Mouse (Mus musculus) lung, postnatal 0 days (tissue): ENCODE measurements around the gene Herpud1. TPM values are rescaled to one million over a fixed set of nuclear protein-coding genes. Genes with fewer than 3 reads are reported as not detected.

ENCODE experiments used
- ATAC-seq: fragments of 200-750 bp; cut with Nextera tagmentation; 2 replicates; pipeline ENCODE4 v1.8.0; 2017; ENCODE audit warnings: moderate library complexity
- DNase-seq: peaks from one replicate; pipeline ENCODE4 v3.0.0-alpha.2; 2016; ENCODE audit warnings: low spot score
- H3K27ac ChIP-seq: fragments of 300-500 bp; sonication (generic); 2 replicates; pipeline ENCODE4 v1.5.1; 2014; ENCODE audit warnings: antibody characterized with exemption, mild to moderate bottlenecking, low read length, mixed read lengths
- H3K27me3 ChIP-seq: fragments of 300-500 bp; sonication (generic); replicated peaks from 2 replicates; pipeline ENCODE4 v1.6.1; 2014; ENCODE audit warnings: low read length, mixed read lengths; ENCODE audit not compliant: insufficient read depth
- H3K36me3 ChIP-seq: fragments of 300-500 bp; sonication (generic); 2 replicates; pipeline ENCODE4 v1.6.1; 2014; ENCODE audit warnings: low read length, mixed read lengths; ENCODE audit not compliant: insufficient read depth
- H3K4me1 ChIP-seq: fragments of 300-500 bp; sonication (generic); 2 replicates; pipeline ENCODE4 v1.6.1; 2014; ENCODE audit warnings: antibody characterized with exemption, low read depth, low read length, mixed read lengths; ENCODE audit not compliant: insufficient read depth
- H3K4me2 ChIP-seq: fragments of 300-500 bp; sonication (generic); replicated peaks from 2 replicates; pipeline ENCODE4 v1.6.1; 2014; ENCODE audit warnings: low read depth, mild to moderate bottlenecking, low read length, moderate library complexity, mixed read lengths
- H3K4me3 ChIP-seq: fragments of 300-500 bp; sonication (generic); 2 replicates; pipeline ENCODE4 v1.5.1; 2014; ENCODE audit warnings: low read depth, low read length
- H3K9ac ChIP-seq: fragments of 300-500 bp; sonication (generic); replicated peaks from 2 replicates; pipeline ENCODE4 v1.6.1; 2014; ENCODE audit warnings: low read depth, mild to moderate bottlenecking
- H3K9me3 ChIP-seq: fragments of 300-500 bp; sonication (generic); 2 replicates; pipeline ENCODE4 v1.6.1; 2016; ENCODE audit warnings: low read length, mixed read lengths
- CTCF ChIP-seq: IDR thresholded peaks from 2 replicates; pipeline ENCODE4 v1.5.1; 2016; ENCODE audit warnings: antibody characterized with exemption, mild to moderate bottlenecking
- EP300 ChIP-seq: IDR thresholded peaks from 2 replicates; pipeline ENCODE4 v1.6.1; 2016; ENCODE audit warnings: antibody characterized with exemption, mild to moderate bottlenecking, control low read depth
- WGBS: fragments of 180-500 bp; shearing (Covaris S2); extraction: QIAGEN DNeasy Blood & Tissue Kit; methylation state at CpG from one replicate; pipeline ENCODE4 v1.1.7; 2014; 5-methylcytosine and 5-hydroxymethylcytosine counted together
- polyA plus RNA-seq: library from polyadenylated mRNA; unstranded; fragments of >200 nt; fragmentation: Nextera tagmentation; extraction: Ambion mirVana; gene quantifications from 2 replicates; pipeline ENCODE4 v1.2.1, GENCODE M21; 2015

The Herpud1 gene
- 179 and 217 TPM in 2 replicates for polyA plus RNA-seq

GRCm38 (mm10) chr8:94386214-94387026, at the start of gene Herpud1:
Gene Herpud1 (plus strand): TSS chr8:94386438.
- peak within 1 kb of the TSS; percentile 98 for H3K9ac ChIP-seq
- DNase-seq (peak; percentile 98), ATAC-seq (peak; percentile 96)
- WGBS, result 0% methylated on average over 61 of the region's 65 CpGs
- H3K27ac ChIP-seq, result peak within 1 kb of the TSS; percentile 99
- H3K27me3 ChIP-seq, result no peaks in the 10 kb centered on the region
- H3K4me1 ChIP-seq, result no peaks in the 10 kb centered on the region
- TF ChIP-seq EP300 (peak; percentile 33; the same call in 1 of the 2 replicates), CTCF (no peak)
- H3K4me3 ChIP-seq, result peak within 1 kb of the TSS; percentile 84
- H3K9me3 ChIP-seq, result no peaks in the 10 kb centered on the region
- peak within 1 kb of the TSS; percentile 69 for H3K4me2 ChIP-seq
- peaks cover 23% of the 10 kb centered on the region for H3K36me3 ChIP-seq

GRCm38 (mm10) chr8:94337559-94337958, 48.7 kb upstream of the Herpud1 start:
- H3K27me3 ChIP-seq, result no peaks in the 10 kb centered on the region
- no peak overlapping the region for H3K27ac ChIP-seq
- no peaks in the 10 kb centered on the region for H3K36me3 ChIP-seq
- 64% methylated on average over 8 of the region's 8 CpGs for WGBS
- ATAC-seq (no peak), DNase-seq (no peak)
- TF ChIP-seq CTCF (no peak), EP300 (no peak)
- H3K9me3 ChIP-seq, result no peaks in the 10 kb centered on the region
- no peaks in the 10 kb centered on the region for H3K4me1 ChIP-seq
- no peak overlapping the region for H3K4me3 ChIP-seq
- no peak overlapping the region for H3K4me2 ChIP-seq
- no peak overlapping the region for H3K9ac ChIP-seq

GRCm38 (mm10) chr8:94340796-94341195, 45.4 kb upstream of the Herpud1 start:
- WGBS, result 65% methylated on average over 7 of the region's 7 CpGs
- ATAC-seq (no peak), DNase-seq (no peak)
- Histone ChIP-seq H3K4me1 (no peaks in the 10 kb centered on the region), H3K36me3 (no peaks in the 10 kb centered on the region), H3K9me3 (no peaks in the 10 kb centered on the region), H3K27ac (no peak overlapping the region), H3K9ac (no peak overlapping the region), H3K27me3 (no peaks in the 10 kb centered on the region), H3K4me3 (no peak overlapping the region), H3K4me2 (no peak overlapping the region)
- TF ChIP-seq EP300 (no peak), CTCF (no peak)

- no peak for TF ChIP-seq CTCF
- no peak for TF ChIP-seq EP300
Measured at GRCm38 (mm10) chr8:94342691-94343090, 43.5 kb upstream of the Herpud1 start.

GRCm38 (mm10) chr8:94343290-94343689, 42.9 kb upstream of the Herpud1 start:
- Histone ChIP-seq H3K4me1 (no peaks in the 10 kb centered on the region), H3K36me3 (no peaks in the 10 kb centered on the region), H3K9ac (no peak overlapping the region), H3K27me3 (no peaks in the 10 kb centered on the region), H3K9me3 (no peaks in the 10 kb centered on the region), H3K4me2 (no peak overlapping the region), H3K27ac (no peak overlapping the region), H3K4me3 (no peak overlapping the region)
- WGBS, result 9% methylated on average over 6 of the region's 6 CpGs
- DNase-seq (peak; percentile 95), ATAC-seq (peak; percentile 78)
- TF ChIP-seq EP300 (peak; percentile 64; the same call in 1 of the 2 replicates), CTCF (peak; percentile 95)

More at GRCm38 (mm10) chr8:94342691-94343090, 43.5 kb upstream of the Herpud1 start:
- DNase-seq, result no peak
- no peak overlapping the region for H3K4me2 ChIP-seq
- H3K9ac ChIP-seq, result no peak overlapping the region
- WGBS, result 84% methylated on average over 10 of the region's 10 CpGs
- no peak overlapping the region for H3K27ac ChIP-seq
- no peak overlapping the region for H3K4me3 ChIP-seq
- H3K9me3 ChIP-seq, result no peaks in the 10 kb centered on the region
- no peaks in the 10 kb centered on the region for H3K27me3 ChIP-seq
- H3K4me1 ChIP-seq, result no peaks in the 10 kb centered on the region
- no peaks in the 10 kb centered on the region for H3K36me3 ChIP-seq
- ATAC-seq, result no peak

- WGBS, result 86% methylated on average over 11 of the region's 11 CpGs
- no peaks in the 10 kb centered on the region for H3K36me3 ChIP-seq
- ATAC-seq, result peak; percentile 34
- H3K4me3 ChIP-seq, result no peak overlapping the region
- H3K4me2 ChIP-seq, result no peak overlapping the region
- H3K9ac ChIP-seq, result no peak overlapping the region
- no peaks in the 10 kb centered on the region for H3K27me3 ChIP-seq
- no peak overlapping the region for H3K27ac ChIP-seq
- H3K9me3 ChIP-seq, result no peaks in the 10 kb centered on the region
- no peaks in the 10 kb centered on the region for H3K4me1 ChIP-seq
- TF ChIP-seq EP300, result no peak
- no peak for TF ChIP-seq CTCF
- DNase-seq, result no peak
Measured at GRCm38 (mm10) chr8:94343778-94344320, 42.4 kb upstream of the Herpud1 start.
